Mouse (Mus musculus): ENCODE results near the gene Catsper3. TPM values are rescaled to one million over a fixed set of nuclear protein-coding genes. Genes with fewer than 3 reads are reported as not detected.

The Catsper3 gene
- total RNA-seq, 2 experiments from 2014 or later, result not detected

GRCm38 (mm10) chr13:55826008-55826671 is 41.8 kb downstream of the Catsper3 start:
- ATAC-seq (replicated peaks; ENCODE audit: low FRiP score, low TSS enrichment, poor library complexity, severe bottlenecking), result no peak

GRCm38 (mm10) chr13:55826796-55827678 is 42.7 kb downstream of the Catsper3 start:
- no peak for ATAC-seq (replicated peaks; ENCODE audit: low FRiP score, low TSS enrichment, poor library complexity, severe bottlenecking)

- ATAC-seq (replicated peaks; ENCODE audit: low FRiP score, low TSS enrichment, poor library complexity, severe bottlenecking), result no peak
Observed at GRCm38 (mm10) chr13:55827679-55828140, 43.3 kb downstream of the Catsper3 start.

GRCm38 (mm10) chr13:55828141-55829017 is 44.0 kb downstream of the Catsper3 start:
- ATAC-seq (replicated peaks; ENCODE audit: low FRiP score, low TSS enrichment, poor library complexity, severe bottlenecking), result no peak

GRCm38 (mm10) chr13:55829018-55829655 is 44.8 kb downstream of the Catsper3 start:
- ATAC-seq (replicated peaks; ENCODE audit: low FRiP score, low TSS enrichment, poor library complexity, severe bottlenecking), result no peak

- ATAC-seq (replicated peaks; ENCODE audit: low FRiP score, low TSS enrichment, poor library complexity, severe bottlenecking), result no peak
Observed at GRCm38 (mm10) chr13:55830081-55830832, 45.9 kb downstream of the Catsper3 start.

- ATAC-seq (replicated peaks; ENCODE audit: low FRiP score, low TSS enrichment, poor library complexity, severe bottlenecking), result no peak
Observed at GRCm38 (mm10) chr13:55830833-55831721, 46.7 kb downstream of the Catsper3 start.

DNA sequence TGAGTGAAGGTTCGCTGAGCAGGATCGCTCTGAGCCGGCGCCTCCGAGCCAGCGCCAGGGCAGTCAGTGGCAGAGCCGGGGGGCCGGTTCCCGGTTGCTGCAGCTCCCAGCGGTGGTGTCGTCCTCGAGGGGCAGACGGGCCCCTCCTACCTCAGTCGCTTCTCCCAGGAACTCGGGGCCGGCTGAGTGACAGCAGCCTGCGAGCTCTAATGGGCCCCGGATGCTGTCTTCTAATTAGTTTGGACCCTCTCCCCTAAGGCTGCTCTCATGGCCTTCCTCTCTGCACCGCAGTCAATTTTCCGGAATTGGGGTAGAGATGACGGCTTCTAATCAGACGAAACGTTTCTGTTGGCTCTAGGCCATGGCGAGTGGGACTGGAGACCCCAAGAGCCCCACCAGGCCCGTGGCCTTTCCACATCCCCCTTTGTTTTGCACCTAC is 47.4 kb downstream of the Catsper3 start:
- no peak for ATAC-seq (replicated peaks; ENCODE audit: low FRiP score, low TSS enrichment, poor library complexity, severe bottlenecking)

- ATAC-seq (replicated peaks; ENCODE audit: low FRiP score, low TSS enrichment, poor library complexity, severe bottlenecking), result no peak
Observed at GRCm38 (mm10) chr13:55832602-55833001, 48.2 kb downstream of the Catsper3 start.

DNA sequence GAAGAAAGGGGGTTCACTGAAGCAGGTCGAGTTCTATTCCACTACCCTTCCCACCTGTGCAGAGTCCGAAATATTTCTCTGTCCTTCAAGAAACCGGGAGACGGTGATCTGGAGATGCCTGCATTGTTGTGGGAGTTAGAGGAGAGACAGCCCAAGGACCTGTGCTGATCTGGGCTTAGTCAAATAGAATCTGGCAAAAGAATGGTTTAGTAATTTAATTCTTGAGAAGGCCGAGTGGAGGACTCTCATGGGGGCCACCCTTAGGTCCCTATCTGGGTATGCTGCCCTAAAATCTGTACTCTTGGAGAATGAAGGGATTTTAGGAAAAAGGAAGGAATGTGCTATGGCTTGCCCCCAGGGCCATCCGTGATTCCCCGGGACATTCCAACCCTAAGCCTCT is 49.6 kb downstream of the Catsper3 start:
- ATAC-seq (replicated peaks; ENCODE audit: low FRiP score, low TSS enrichment, poor library complexity, severe bottlenecking), result no peak

DNA sequence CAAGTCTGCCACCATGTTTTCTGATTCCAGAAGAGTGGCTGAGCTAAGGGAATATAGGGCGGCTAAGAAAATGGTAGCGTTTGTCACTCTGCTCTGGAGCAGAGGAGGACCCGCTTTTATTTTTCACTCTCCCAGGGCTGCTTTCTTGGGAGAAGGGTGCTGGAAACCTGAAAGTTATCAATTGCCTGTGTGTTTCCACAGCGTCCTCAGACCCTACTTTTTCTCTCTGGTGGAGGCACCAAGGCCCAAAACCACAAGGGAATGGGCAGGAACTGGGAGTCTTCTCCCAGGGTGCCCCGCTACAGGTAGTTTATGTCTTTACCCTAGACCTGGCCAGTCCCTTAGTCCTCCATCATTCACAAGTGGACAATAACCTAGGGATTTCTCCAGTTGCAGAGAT is 50.3 kb downstream of the Catsper3 start:
- no peak for ATAC-seq (replicated peaks; ENCODE audit: low FRiP score, low TSS enrichment, poor library complexity, severe bottlenecking)

- ATAC-seq (replicated peaks; ENCODE audit: low FRiP score, low TSS enrichment, poor library complexity, severe bottlenecking), result no peak
Observed at GRCm38 (mm10) chr13:55835548-55836097, 51.3 kb downstream of the Catsper3 start.

DNA sequence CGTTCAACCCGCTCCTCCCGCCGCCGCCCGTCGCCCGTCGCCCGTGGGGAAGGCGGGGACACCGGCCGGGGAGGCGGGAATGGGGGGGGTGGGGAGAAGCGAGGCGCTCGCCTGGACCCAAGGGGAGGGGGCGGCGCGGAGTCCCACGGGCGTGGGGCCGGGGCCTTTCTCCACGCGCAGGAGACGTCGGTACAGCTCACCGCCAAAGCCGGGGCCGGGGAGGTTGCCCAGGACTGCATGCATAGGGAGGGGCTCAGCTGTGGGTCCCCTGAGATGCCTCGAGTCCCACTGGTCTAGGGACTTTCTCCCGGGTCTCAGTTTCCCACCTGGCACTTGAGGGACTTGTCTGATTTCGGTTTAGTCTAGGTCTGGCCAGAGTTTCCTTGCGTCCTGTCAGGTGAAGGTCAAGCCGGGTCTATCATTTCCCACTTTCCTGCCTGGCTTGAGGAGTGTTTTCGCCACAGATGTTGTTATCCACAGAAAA is 51.8 kb downstream of the Catsper3 start, which contains the start of gene Pitx1:
Gene Pitx1, minus strand, starts transcription at position 51 of the 484 bp plus-strand sequence.
- no peak for ATAC-seq (replicated peaks; ENCODE audit: low FRiP score, low TSS enrichment, poor library complexity, severe bottlenecking)

DNA sequence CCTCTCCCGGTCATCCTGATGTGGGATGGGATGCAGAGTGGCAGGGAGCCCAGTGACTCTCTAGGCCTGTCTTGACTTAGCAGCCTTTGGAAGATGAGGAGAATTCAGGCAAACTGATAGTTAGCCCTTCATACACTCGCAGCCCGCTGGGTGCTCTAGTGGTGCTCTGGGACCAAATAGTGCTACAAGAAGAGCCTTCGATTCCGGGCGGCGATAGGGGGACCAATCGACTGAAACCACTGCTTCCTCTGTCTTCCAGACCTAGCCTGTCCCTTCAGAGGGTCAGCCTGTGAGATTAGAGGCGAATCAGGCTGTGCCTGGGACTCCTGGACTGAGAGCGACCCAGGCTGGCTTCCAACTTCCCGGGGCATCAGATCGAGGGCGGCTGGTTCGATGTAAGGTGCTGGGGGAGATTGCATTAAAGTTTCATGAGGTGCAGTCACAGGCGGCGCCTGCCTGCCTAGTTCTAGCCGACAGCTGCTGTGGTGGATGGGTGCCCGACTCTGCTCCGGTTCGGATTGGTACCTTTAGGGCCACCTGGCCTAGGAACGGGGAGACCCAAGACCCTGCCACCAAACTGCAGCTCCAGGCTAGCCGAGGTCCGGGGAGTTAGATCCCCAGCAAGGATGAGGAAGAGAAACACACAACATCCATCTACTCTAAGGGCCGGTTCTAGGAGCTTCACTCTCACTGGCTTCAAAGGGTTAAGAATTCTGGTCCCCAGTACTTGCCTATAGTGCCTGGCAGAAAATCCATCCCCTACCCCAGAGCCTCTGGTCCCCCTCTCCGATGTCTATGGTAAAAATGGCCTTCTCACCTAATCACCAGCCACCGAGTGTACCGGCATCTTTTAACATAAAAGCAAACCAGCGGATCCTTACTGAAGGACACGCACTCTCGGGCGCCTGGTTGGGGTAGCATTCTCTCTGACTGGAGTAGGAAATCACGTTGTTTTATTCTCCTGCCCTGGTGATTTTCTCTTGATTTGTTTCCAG is 52.7 kb downstream of the Catsper3 start:
- ATAC-seq (replicated peaks; ENCODE audit: low FRiP score, low TSS enrichment, poor library complexity, severe bottlenecking), result no peak

- ATAC-seq (replicated peaks; ENCODE audit: low FRiP score, low TSS enrichment, poor library complexity, severe bottlenecking), result no peak
Observed at GRCm38 (mm10) chr13:55840223-55840622, 55.9 kb downstream of the Catsper3 start.

DNA sequence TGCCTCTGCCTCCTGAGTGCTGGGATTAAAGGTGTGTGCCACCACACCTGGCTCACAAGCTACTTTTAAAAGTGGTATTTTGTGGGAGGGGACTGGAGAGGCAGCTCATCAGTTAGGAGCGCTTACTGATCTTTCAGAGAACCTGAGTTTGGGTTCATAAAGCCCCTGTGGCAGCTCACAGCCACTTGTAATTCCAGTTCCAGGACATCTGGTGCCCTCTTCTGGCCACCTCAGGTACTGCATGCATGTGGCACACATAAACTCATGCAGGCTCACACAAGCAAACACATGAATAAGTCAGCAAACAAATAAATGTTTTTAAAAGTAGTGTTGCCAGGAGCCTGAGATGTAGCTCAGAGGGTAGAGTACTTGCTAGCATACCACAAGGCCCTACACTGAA is 59.3 kb downstream of the Catsper3 start:
- no peak for ATAC-seq (replicated peaks; ENCODE audit: low FRiP score, low TSS enrichment, poor library complexity, severe bottlenecking)
